In the genomic region with DNA sequence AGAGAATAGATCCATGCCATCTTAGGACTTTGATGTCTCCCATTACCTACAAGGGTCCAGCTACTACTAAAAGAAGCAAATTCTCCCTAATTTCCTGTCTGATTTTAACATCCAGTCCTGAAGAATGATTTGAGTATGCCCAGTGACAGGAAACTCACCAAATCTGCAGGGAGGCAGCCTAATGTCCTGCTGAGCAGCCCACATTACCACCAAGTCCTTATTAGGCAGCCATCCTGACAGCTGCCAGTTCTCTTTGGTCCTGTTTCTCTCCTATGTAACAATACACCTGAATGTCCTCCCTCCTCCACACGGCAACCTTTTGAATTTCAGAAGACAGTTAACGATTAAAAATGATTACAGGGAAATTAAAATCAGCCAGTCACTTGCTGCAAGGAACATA, we compare ENCODE assay signal across 21 mouse cellular contexts. TPM values are rescaled to one million over a fixed set of nuclear protein-coding genes. Genes with fewer than 3 reads are reported as not detected.
DNase-seq lines count a peak whose midpoint lies in the region; ATAC-seq and TF ChIP-seq lines count a peak whose summit lies in the region.
"Had no signal": no experiment of that assay in that cellular context is flagged by ENCODE, and none has a peak within 500 bp of the region (broad histone marks: within the 10 kb centered on the region; RNA-seq: fewer than 3 reads in every experiment).

No protein-coding gene starts in this region.

- H3K27ac ChIP-seq in midbrain, embryonic 11.5 days (ENCODE audit: low read depth, low read length) = no peak overlapping the region
- no peak overlapping the region for H3K27ac ChIP-seq in midbrain, postnatal 0 days (ENCODE audit: low read depth, low read length)
- H3K27ac ChIP-seq in liver, postnatal 0 days (ENCODE audit: low read depth) = no peak overlapping the region

- H3K79me2 ChIP-seq in myocyte (ENCODE audit: control insufficient read depth, insufficient read depth) = no peaks in the 10 kb centered on the region

- H3ac ChIP-seq in myocyte (ENCODE audit: control insufficient read depth, insufficient read length) = no peak overlapping the region

- H3K4me1 ChIP-seq in midbrain, embryonic 11.5 days (ENCODE audit: control insufficient read depth, insufficient read depth, low read length) = no peaks in the 10 kb centered on the region
- H3K4me1 ChIP-seq in midbrain, postnatal 0 days (ENCODE audit: insufficient read depth, low read length) = no peaks in the 10 kb centered on the region
- no peaks in the 10 kb centered on the region for H3K4me1 ChIP-seq in liver, postnatal 0 days (ENCODE audit: insufficient read depth)

- TF ChIP-seq CTCF in midbrain, postnatal 0 days (IDR thresholded peaks at IDR 0.05) = no peak
- no peak for TF ChIP-seq CTCF in liver, postnatal 0 days (IDR thresholded peaks at IDR 0.05; ENCODE audit: low read depth)

- H3K9ac ChIP-seq in midbrain, embryonic 11.5 days (ENCODE audit: low read length) = no peak overlapping the region
- no peak overlapping the region for H3K9ac ChIP-seq in midbrain, postnatal 0 days (replicated peaks; ENCODE audit: low read length, poor library complexity, severe bottlenecking)
- H3K9ac ChIP-seq in liver, postnatal 0 days (replicated peaks) = no peak overlapping the region

- no peak overlapping the region for H3K4me2 ChIP-seq in midbrain, embryonic 11.5 days
- no peak overlapping the region for H3K4me2 ChIP-seq in midbrain, postnatal 0 days (ENCODE audit: low read depth, low read length, poor library complexity, severe bottlenecking)
- H3K4me2 ChIP-seq in myocyte (ENCODE audit: low read depth) = no peak overlapping the region
- no peak overlapping the region for H3K4me2 ChIP-seq in liver, postnatal 0 days (ENCODE audit: low read depth, low read length)

- DNase-seq in heart, adult 11 months = peak; percentile 55
- DNase-seq in heart, postnatal 14 days = no peak
- DNase-seq in midbrain, embryonic 11.5 days (ENCODE audit: low spot score, missing footprints) = peak; percentile 62
- no peak for DNase-seq in midbrain, postnatal 0 days (ENCODE audit: low spot score)
- no peak for DNase-seq in liver, postnatal 0 days
- DNase-seq: adrenal gland, adult 2 months; adrenal gland, adult 8-10 months; adrenal gland, postnatal 10 days; adrenal gland, postnatal 14 days; adrenal gland, postnatal 25 days; adrenal gland, postnatal 36 days; B cell, adult 2 months; cerebellum, adult 11 months; cerebellum, adult 11-12 months; cerebellum, adult 18-20 months had no signal

- TF ChIP-seq EP300 in liver, postnatal 0 days (IDR thresholded peaks at IDR 0.05; ENCODE audit: low read depth) = no peak

- H3K27me3 ChIP-seq in midbrain, embryonic 11.5 days (ENCODE audit: control insufficient read depth, insufficient read depth, low read length) = no peaks in the 10 kb centered on the region
- no peaks in the 10 kb centered on the region for H3K27me3 ChIP-seq in midbrain, postnatal 0 days (ENCODE audit: insufficient read depth, low read length)
- no peaks in the 10 kb centered on the region for H3K27me3 ChIP-seq in myocyte (ENCODE audit: control insufficient read depth, insufficient read depth, insufficient read length)
- H3K27me3 ChIP-seq in liver, postnatal 0 days (ENCODE audit: insufficient read depth, low read length) = no peaks in the 10 kb centered on the region
- H3K27me3 ChIP-seq: CH12.LX, Patski had no signal

- TF ChIP-seq POLR2A in myocyte (IDR thresholded peaks at IDR 0.05; ENCODE audit: insufficient read length, low read depth) = no peak

- H3K36me3 ChIP-seq in midbrain, embryonic 11.5 days (ENCODE audit: control insufficient read depth, insufficient read depth, low read length) = no peaks in the 10 kb centered on the region
- no peaks in the 10 kb centered on the region for H3K36me3 ChIP-seq in midbrain, postnatal 0 days (ENCODE audit: insufficient read depth, low read length)
- H3K36me3 ChIP-seq in myocyte (ENCODE audit: control insufficient read depth, insufficient read depth) = no peaks in the 10 kb centered on the region
- H3K36me3 ChIP-seq in liver, postnatal 0 days (replicated peaks; ENCODE audit: insufficient read depth, low read length) = no peaks in the 10 kb centered on the region
- H3K36me3 ChIP-seq: G1E had no signal

- 84% methylated on average over 2 of the region's 2 CpGs for WGBS in midbrain, embryonic 11.5 days
- 82% methylated on average over 2 of the region's 2 CpGs for WGBS in midbrain, postnatal 0 days
- WGBS in liver, postnatal 0 days (ENCODE audit: insufficient replicate concordance) = 59% methylated on average over 2 of the region's 2 CpGs

- H3K9me3 ChIP-seq in midbrain, embryonic 11.5 days (ENCODE audit: control insufficient read depth, low read length) = no peaks in the 10 kb centered on the region
- H3K9me3 ChIP-seq in midbrain, postnatal 0 days (ENCODE audit: low read length) = no peaks in the 10 kb centered on the region
- H3K9me3 ChIP-seq in liver, postnatal 0 days (ENCODE audit: low read length) = no peaks in the 10 kb centered on the region
- H3K9me3 ChIP-seq: G1E had no signal

- intact Hi-C loops in heart, postnatal 14 days (cut with DNase I) = no loop called here

- H3K4me3 ChIP-seq in midbrain, embryonic 11.5 days (ENCODE audit: low read depth, low read length) = no peak overlapping the region
- H3K4me3 ChIP-seq in midbrain, postnatal 0 days (ENCODE audit: low read depth, low read length) = no peak overlapping the region
- no peak overlapping the region for H3K4me3 ChIP-seq in myocyte
- no peak overlapping the region for H3K4me3 ChIP-seq in liver, postnatal 0 days (ENCODE audit: low read depth, low read length)

- no peak for ATAC-seq in midbrain, embryonic 11.5 days (ENCODE audit: low FRiP score)
- no peak for ATAC-seq in midbrain, postnatal 0 days (ENCODE audit: low FRiP score)
- no peak for ATAC-seq in liver, postnatal 0 days
- ATAC-seq: activated CD4-positive, CD25-positive, alpha-beta regulatory T cell, adult 4 months; CD4-positive, CD25-positive, alpha-beta regulatory T cell, adult 4 months; Patski had no signal

TF ChIP-seq in myocyte, 11 proteins besides CTCF, POLR2A, EP300 and RAD21:
- no peak for TF ChIP-seq POLR2AphosphoS2 (IDR thresholded peaks at IDR 0.05; ENCODE audit: insufficient read length, low read depth)
- TF ChIP-seq SRF (IDR thresholded peaks at IDR 0.05; ENCODE audit: control insufficient read depth, insufficient read length, low read depth) = peak; percentile 69

RNA-seq across cellular contexts. Expression of a gene that starts 20.9 kb away (rescaled TPM):
- total RNA-seq in heart, postnatal 14 days (2021) = 1 to 10 TPM; 3.1 to 3.5 TPM
- 8.5 and 10.3 TPM in 2 replicates for polyA plus RNA-seq in midbrain, embryonic 11.5 days (2014; fragmentation: Nextera tagmentation; extraction: Ambion mirVana)
- 7.1 and 8.0 TPM in 2 replicates for total RNA-seq in midbrain, postnatal 0 days (2014; rRNA removed)
- 8.6 and 8.8 TPM in 2 replicates for polyA plus RNA-seq in midbrain, postnatal 0 days (2015; fragmentation: Nextera tagmentation; extraction: Ambion mirVana)
- 0.08 TPM for polyA plus RNA-seq in myocyte (2012; fragmentation: generic; extraction: Trizol)
- polyA plus RNA-seq in liver, postnatal 0 days (2015; fragmentation: Nextera tagmentation; extraction: Ambion mirVana) = 0.18 and 0.25 TPM in 2 replicates
- polyA plus RNA-seq: G1E had no signal

Comparison
In these comparisons a context has a peak if more than half of its experiments do, and no peak if none do; other contexts are left out.
1. DNase-seq: peak in heart, adult 11 months (single experiment) and midbrain, embryonic 11.5 days (single experiment); none in heart, postnatal 14 days (0 of 2), midbrain, postnatal 0 days (single experiment) and liver, postnatal 0 days (single experiment).